Mouse (Mus musculus): ENCODE measurements around the gene Ovol2.

DNA sequence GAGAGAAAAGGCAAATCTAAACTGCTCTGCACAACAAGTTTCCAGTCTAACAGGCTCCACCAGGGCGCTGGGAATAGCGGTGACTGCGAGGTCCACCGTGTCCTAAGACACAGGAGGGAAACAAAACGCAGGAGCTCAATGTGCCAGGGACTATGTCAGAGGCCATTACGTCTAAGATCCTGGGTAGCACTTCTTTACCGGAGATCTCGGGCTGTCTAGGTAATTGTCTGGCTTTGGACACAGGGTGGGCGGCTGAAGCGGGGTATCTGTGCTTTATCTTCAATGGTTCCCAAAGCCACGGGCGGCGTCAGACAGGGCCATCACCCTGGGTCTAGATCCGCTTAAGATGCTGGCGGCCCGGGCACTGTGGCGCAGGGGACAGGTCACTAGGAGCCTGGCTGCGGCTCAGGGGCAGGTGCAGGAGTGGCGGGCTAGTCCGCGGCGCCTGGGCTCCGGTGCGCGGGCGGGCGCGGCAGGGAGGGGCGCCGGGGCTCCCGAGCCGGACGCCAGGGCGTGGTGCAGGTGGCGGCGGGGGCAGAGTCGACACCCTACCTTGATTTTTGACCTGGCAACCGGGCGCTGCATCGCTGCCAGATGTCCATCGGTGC lies 1.5 kb downstream of the Ovol2 start:
- no peak for TF ChIP-seq CTCF (IDR thresholded peaks at IDR 0.05; ENCODE audit: control insufficient read depth, insufficient read depth, insufficient read length)
- TF ChIP-seq MYOD1 (IDR thresholded peaks at IDR 0.05; ENCODE audit: control insufficient read depth, insufficient read length, low read depth), result no peak
- no peak for TF ChIP-seq FOSL1 (IDR thresholded peaks at IDR 0.05; ENCODE audit: insufficient read depth, low read length, poor library complexity, severe bottlenecking)
- no peak for TF ChIP-seq CEBPB (IDR thresholded peaks at IDR 0.05; ENCODE audit: low read depth)
- TF ChIP-seq MAX (IDR thresholded peaks at IDR 0.05), result no peak
- TF ChIP-seq MYOG (IDR thresholded peaks at IDR 0.05; ENCODE audit: control insufficient read depth, extremely low read depth, insufficient read length), result no peak
- TF ChIP-seq USF1 (IDR thresholded peaks at IDR 0.05; ENCODE audit: low read depth), result no peak
